Mouse (Mus musculus): Measurements from ENCODE around the gene Anks4b.
A peak's percentile ranks its signal among the peaks of the same experiment; 100 is the strongest.

Anks4b gene

DNA sequence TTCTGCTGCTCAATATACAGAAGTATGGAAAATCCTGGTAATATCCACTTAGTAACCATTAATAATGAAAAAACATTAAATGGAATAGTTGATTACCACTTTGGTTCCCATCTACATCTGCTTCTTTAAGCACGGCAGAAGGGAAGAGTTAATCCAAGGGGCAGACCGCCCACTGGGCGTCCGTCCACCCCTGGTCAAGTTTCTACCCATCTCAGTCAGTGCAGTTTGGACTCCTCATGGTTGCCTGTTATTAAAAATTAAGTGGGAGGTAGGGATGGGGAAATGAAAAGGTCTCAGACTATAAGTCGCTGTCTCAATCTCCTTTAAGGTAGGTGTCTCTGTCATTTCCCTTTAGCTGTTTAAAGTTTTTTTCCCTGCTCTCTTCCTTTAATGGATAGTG lies 15.3 kb downstream of the Anks4b start:
- no peak for DNase-seq (ENCODE audit: low spot score in 2 of 2)

DNA sequence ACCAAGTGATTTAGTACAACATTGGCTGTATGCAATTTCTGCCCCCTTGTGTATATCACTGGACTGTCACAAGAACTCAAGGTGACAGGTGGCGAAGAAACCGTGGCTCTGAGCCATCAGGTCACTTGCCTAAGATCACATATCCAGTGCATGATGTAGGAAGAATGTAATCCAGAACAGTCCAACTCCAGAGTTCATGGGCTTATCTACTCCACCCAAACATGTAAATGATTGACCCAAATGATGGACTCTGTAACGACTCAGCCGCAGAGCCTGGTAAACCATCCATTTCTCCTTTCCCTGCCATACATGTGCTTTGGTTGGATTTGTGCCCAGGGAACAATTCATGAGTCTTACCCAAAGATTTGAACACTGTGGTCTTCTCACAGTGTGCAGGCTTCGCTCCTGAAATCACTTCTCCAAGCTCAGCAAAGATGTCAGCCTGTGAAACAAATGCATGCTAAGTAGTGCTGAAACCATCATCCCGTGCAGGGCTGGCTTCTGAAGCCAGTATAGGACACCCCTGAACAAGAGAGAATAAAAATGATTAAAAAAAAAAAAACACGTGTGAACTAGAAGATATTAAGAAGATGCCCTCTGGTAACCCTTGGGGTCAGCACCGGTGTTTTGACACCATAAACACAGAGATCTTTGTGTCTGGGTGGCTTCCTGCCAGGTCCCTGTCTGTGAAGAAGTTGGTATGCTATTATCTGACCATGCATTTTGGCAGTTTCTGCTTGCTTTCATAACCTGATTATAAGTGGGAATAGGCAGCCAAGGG lies 15.9 kb downstream of the Anks4b start:
- no peak for DNase-seq (ENCODE audit: low spot score in 2 of 2)

DNA sequence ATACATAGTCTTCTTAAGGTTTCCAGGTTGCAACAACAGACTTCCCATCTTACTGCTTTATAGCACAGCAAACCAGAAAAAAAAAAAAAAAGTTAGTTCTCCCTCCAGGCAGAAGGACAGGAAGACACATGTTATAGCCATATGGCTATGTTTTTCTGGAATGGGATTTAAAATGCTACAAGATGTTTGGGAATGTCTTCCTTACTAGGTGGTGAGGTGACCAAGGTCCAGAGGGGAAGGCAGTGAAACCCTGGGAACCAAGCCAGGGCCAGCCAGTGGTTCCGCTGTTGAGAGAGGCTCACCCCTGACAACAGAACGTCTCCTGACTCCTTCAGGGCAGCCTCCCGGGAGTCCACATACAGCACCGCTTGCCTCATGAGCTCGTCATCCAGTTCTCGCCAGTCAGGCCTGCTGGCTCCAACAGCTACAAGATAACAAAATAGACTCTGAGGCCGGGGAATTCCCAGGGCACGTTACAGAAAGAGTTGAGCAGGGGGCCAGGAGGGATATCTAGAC lies 16.6 kb downstream of the Anks4b start:
- no peak for DNase-seq (ENCODE audit: low spot score in 2 of 2)

DNA sequence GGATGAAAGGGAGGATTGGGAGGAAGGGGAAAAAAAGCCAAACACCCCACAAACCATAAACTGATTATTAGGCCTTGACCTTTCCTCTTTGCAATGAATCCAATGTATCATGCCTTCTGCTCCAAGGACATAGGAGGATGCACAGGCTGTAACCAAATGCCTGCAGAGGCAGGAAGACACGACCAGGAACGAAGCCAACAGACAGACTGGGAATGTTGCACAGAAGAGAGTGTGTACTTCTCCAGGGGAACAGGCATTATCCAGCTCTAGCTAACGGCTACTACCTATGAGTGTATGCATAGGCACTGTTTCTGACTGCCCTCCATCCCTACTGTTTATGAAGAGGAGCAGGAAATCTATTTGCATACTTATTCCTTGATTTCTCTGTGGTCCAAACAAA lies 18.5 kb downstream of the Anks4b start:
- no peak for DNase-seq (ENCODE audit: low spot score in 2 of 2)

DNA sequence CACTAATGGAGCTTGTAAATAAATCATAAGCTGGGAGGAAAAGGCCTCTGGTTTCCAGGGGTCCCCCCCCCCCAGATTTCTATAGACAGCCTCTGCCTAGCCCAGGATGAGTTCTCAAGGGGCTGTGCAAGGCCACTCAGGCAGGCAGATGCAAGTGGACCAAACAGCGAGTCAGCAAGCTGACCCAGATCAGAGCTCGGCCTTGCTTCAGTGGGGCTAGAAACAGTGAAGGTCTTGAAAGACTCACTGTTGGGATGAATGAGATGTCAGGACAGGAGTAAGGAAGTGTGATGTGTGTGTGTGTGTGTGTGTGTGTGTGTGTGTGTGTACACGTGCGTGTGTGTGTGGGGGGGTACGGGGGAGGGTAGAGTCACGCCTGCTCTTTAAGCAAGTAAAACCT lies 19.2 kb downstream of the Anks4b start:
- DNase-seq (ENCODE audit: low spot score in 2 of 2), result no peak

DNA sequence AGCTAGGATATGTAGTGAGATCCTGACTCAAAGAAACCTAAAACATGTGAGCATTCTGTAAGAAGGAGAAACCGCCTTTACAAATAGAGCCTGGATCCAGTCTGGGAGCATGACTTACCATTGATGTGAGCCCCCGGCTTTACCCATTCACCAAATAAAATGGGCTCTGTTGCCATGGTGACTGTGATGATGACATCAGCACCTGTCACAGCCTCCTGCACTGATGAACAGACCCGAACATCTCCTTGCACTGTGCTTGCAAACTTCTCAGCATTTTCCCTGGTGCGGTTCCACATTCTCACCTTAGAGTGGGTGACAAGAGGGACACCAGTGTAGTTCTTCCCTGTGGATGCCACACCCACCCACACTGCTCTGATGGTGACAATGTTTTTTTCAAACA lies 21.5 kb downstream of the Anks4b start:
- DNase-seq (ENCODE audit: low spot score in 2 of 2), result no peak

DNA sequence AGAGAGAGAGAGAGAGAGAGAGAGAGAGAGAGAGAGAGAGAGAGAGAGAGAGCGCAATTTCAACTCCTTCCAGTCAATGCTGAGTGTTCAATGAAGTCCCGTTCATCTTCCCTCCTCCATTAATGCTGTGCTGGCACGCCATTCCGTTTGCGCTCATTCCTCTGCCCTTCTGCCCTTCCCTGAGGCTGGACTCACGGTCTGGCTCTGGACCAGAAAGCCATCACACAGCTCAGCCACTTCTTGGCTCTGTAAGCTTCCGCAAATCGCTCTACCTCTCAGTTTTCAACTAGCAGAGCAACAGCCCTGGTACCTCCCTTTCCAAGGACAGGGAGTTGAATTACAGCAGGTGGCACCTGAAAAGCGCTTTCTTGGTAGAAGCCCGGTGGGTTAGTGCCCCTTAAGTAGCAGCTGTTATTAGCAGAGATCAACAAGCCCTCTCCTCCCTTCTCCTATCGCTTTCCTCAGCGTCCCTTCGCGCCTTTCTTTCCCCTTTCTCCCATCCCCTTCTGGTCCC lies 27.6 kb downstream of the Anks4b start:
- DNase-seq (ENCODE audit: low spot score in 2 of 2), result peak in 1 of 2 experiments; percentile 15

DNA sequence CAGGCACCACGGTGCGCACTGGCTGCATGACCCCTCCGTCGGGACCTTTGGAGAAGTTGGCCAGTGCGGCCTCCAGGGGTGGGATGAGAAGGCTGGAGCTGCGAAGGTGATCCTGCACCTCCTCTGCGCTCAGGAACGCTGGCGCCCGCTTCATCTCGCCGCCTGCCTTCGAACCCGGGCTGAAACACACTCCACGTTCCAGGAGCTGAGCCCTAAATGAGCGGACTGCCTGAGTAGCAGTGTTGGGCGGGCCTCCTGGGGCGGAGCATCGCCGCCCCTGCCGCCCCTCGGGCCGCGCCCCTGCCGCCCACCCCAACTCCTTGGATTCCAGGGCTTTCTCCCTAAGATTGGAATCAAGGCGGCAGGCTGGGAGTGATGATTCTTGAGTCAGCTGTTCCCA lies 28.1 kb downstream of the Anks4b start, which contains the start of gene Crym:
Gene Crym, minus strand, starts transcription at position 341 of the 400 bp plus-strand sequence.
- DNase-seq (ENCODE audit: low spot score in 2 of 2), result no peak

DNA sequence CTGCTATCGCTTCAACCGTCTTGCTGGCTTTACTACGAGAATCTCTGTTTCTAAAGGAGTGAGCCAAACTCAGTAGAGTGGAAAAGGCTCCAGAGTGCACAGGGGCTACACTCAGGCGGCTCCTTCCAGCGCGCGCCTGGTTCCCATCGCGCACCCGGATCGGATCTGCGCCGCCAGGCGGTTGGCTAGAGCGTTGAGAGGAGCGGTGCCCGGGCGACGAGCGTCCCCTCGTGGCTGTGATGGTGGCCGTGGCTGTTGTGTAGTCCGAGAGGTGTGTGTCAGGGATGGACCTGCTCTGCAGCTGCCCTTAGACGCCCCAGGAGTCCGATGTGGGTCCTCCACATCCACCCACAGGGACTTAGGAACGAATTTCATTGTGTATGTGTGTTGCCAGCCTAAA lies 30.1 kb downstream of the Anks4b start, which contains the start of gene Abca14:
Gene Abca14, plus strand, starts transcription at position 173 of the 400 bp plus-strand sequence.
- DNase-seq (ENCODE audit: low spot score in 2 of 2), result peak; percentile 50 to 71

DNA sequence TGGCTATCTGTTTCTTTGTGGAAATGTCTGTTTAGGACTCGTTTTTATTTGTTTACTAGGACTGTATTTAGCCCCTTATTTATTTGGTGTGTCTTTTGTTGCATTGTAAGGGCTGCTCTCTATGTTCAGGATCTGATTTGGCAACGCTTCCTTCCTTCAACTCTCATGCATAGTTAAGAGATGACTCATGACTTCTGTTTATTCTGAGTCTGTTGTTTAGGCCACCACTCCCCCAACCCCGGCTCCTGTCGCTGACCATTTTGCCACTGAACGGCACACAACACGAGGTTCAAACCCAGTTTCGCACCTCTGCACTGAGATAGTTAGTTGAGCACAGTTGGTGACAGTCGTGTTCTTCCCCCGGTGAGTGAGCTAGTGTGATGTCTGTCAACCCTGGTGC lies 32.3 kb downstream of the Anks4b start:
- DNase-seq (ENCODE audit: low spot score in 2 of 2), result peak; percentile 7 to 18

DNA sequence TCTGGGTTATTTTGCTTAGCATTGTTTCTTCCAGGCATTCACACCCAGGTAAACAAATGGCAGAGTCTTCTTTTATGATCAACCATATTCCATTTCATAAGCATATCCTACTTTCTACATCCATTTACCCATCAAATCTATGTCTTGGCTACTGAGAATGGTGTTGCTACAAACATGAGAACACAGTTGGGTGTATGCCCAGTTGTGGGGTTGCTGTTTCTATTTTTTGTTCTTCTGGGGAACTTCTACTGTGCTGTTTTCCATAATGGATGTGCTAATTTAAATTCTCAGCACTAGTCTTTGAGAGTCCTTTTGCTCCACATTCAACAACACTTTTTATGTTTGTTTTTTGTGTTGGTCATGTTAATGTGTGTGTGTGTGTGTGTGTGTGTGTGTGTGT lies 54.9 kb downstream of the Anks4b start:
- no peak for DNase-seq (ENCODE audit: low spot score in 2 of 2)

All from heart, adult 9 months (tissue).